Mouse (Mus musculus) hindbrain, postnatal 0 days (tissue): ENCODE measurements around the gene Lifr. TPM values are rescaled to one million over a fixed set of nuclear protein-coding genes. Genes with fewer than 3 reads are reported as not detected.

ENCODE experiments used
- ATAC-seq: fragments of 200-750 bp; cut with Nextera tagmentation; 2 replicates; pipeline ENCODE4 v1.8.0; 2017; ENCODE audit warnings: mild to moderate bottlenecking, moderate TSS enrichment, moderate library complexity
- DNase-seq: peaks from one replicate; pipeline ENCODE4 v3.0.0-alpha.2; 2015; ENCODE audit warnings: low spot score
- H3K27ac ChIP-seq: fragments of 300-500 bp; sonication (generic); 2 replicates; pipeline ENCODE4 v1.5.1; 2014; ENCODE audit warnings: mild to moderate bottlenecking
- H3K27me3 ChIP-seq: fragments of 300-500 bp; sonication (generic); 2 replicates; pipeline ENCODE4 v1.6.1; 2014; ENCODE audit warnings: low read length, mixed read lengths; ENCODE audit not compliant: insufficient read depth
- H3K36me3 ChIP-seq: fragments of 300-500 bp; sonication (generic); 2 replicates; pipeline ENCODE4 v1.6.1; 2014; ENCODE audit warnings: low read length, mixed read lengths; ENCODE audit not compliant: insufficient read depth
- H3K4me1 ChIP-seq: fragments of 300-500 bp; sonication (generic); 2 replicates; pipeline ENCODE4 v1.6.1; 2014; ENCODE audit warnings: antibody characterized with exemption, low read length, mixed read lengths; ENCODE audit not compliant: insufficient read depth
- H3K4me2 ChIP-seq: fragments of 300-500 bp; sonication (generic); 2 replicates; pipeline ENCODE4 v1.6.1; 2014; ENCODE audit warnings: low read depth, mild to moderate bottlenecking, low read length, moderate library complexity, mixed read lengths
- H3K4me3 ChIP-seq: fragments of 300-500 bp; sonication (generic); 2 replicates; pipeline ENCODE4 v1.5.1; 2014; ENCODE audit warnings: low read length
- H3K9ac ChIP-seq: fragments of 300-500 bp; sonication (generic); replicated peaks from 2 replicates; pipeline ENCODE4 v1.6.1; 2014; ENCODE audit warnings: mild to moderate bottlenecking, low read length, moderate library complexity, mixed read lengths
- H3K9me3 ChIP-seq: fragments of 300-500 bp; sonication (generic); 2 replicates; pipeline ENCODE4 v1.6.1; 2016; ENCODE audit warnings: low read length, mixed read lengths
- CTCF ChIP-seq: IDR thresholded peaks from 2 replicates; pipeline ENCODE4 v1.5.1; 2016; ENCODE audit warnings: antibody characterized with exemption, control low read depth, low read depth
- WGBS: fragments of 180-500 bp; shearing (Covaris S2); extraction: QIAGEN DNeasy Blood & Tissue Kit; methylation state at CpG from one replicate; pipeline ENCODE4 v1.1.7; 2014; 5-methylcytosine and 5-hydroxymethylcytosine counted together
- polyA plus RNA-seq: library from polyadenylated mRNA; unstranded; fragments of >200 nt; fragmentation: Nextera tagmentation; extraction: Ambion mirVana; gene quantifications from 2 replicates; pipeline ENCODE4 v1.2.1, GENCODE M21; 2015
- total RNA-seq: library from RNA; depleted of rRNA; stranded (reverse); fragments of >200 nt; gene quantifications from 2 replicates; pipeline ENCODE4 v1.2.3, GENCODE M21; 2014

The Lifr gene
- total and polyA plus RNA-seq, 2 experiments from 2014 or later = 19.6 to 38.4 TPM

DNA sequence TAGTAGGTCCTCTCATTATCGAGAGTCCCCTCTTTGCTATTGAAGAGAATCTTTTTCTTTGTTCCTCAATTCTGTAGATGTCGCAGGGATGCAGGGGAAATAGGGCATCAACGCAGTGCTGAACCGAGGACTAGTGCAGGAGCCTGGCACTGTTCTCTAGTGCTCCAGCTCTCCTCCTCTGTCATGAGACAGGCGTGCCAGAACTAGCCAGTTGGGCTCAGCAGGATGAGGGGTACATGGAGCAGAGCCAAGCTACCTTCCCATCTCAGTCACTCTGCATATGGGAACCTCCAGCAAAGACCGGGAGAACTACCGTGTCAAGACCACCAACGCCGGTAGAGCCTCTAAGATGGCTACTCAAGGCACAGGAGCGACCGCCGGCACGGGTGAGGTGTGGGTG, 114.5 kb downstream of the Lifr start:
- 61% methylated on average over 13 of the region's 13 CpGs for WGBS

DNA sequence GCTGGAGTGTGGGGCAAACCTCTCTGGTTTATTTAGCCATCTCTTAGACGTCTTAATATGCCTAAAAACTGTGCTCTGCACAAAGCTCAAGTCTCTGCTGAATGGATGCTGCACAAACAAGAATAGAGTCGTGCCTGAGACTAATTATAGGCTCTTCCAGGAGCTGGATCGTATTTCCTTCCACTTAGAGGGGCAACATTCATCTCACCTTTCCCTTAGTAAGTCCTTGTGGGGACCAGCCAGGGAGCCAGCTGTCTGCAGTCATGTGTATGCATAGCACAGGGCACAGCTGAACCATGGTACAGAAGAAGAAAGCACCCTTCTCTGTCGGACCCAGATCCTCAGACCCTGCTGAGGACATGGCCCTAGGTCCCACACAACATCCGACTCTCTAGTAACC, 115.7 kb downstream of the Lifr start:
- H3K4me2 ChIP-seq = no peak overlapping the region
- DNase-seq = no peak
- no peak overlapping the region for H3K9ac ChIP-seq
- ATAC-seq = no peak
- H3K4me3 ChIP-seq = no peak overlapping the region
- WGBS = 51% methylated on average over 5 of the region's 5 CpGs
- no peak overlapping the region for H3K27ac ChIP-seq
- no peaks in the 10 kb centered on the region for H3K27me3 ChIP-seq
- H3K9me3 ChIP-seq = no peaks in the 10 kb centered on the region
- no peaks in the 10 kb centered on the region for H3K36me3 ChIP-seq
- no peak for TF ChIP-seq CTCF
- H3K4me1 ChIP-seq = peaks cover 13% of the 10 kb centered on the region

More for the DNA sequence above, 114.5 kb downstream of the Lifr start:
- Histone ChIP-seq H3K9ac (no peak overlapping the region), H3K4me3 (no peak overlapping the region), H3K9me3 (no peaks in the 10 kb centered on the region), H3K27ac (no peak overlapping the region), H3K4me2 (no peak overlapping the region), H3K27me3 (no peaks in the 10 kb centered on the region), H3K4me1 (peaks cover 15% of the 10 kb centered on the region), H3K36me3 (no peaks in the 10 kb centered on the region)
- TF ChIP-seq CTCF = no peak
- DNase-seq (peak; percentile 66), ATAC-seq (peak; percentile 66; the same call in 1 of the 2 replicates)

DNA sequence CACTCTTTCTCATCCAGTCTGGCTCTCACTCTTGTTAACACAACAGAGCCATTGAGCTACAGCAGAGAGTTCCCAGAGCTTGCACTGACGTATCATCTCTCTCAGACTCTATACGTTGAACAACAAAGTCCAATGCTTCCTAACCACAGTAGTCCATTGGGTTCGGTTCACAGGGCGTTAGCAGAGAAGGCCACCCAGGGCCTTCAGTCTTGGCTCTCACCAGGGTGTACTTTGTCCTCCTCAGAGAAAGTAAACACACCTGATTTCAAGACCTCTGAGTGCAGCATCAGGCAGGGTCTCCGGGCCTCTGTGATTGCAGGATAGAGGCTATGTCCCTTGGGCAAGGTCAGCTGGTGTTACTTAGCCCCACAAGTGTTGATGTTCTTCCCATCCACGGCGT, 116.9 kb downstream of the Lifr start:
- H3K36me3 ChIP-seq = no peaks in the 10 kb centered on the region
- no peak overlapping the region for H3K4me2 ChIP-seq
- no peak overlapping the region for H3K9ac ChIP-seq
- no peaks in the 10 kb centered on the region for H3K27me3 ChIP-seq
- TF ChIP-seq CTCF = no peak
- no peak overlapping the region for H3K27ac ChIP-seq
- WGBS = 85% methylated on average over 7 of the region's 7 CpGs
- DNase-seq (no peak), ATAC-seq (no peak)
- H3K4me1 ChIP-seq = peaks cover 10% of the 10 kb centered on the region; the same call in 1 of the 2 replicates
- no peak overlapping the region for H3K4me3 ChIP-seq
- H3K9me3 ChIP-seq = no peaks in the 10 kb centered on the region

DNA sequence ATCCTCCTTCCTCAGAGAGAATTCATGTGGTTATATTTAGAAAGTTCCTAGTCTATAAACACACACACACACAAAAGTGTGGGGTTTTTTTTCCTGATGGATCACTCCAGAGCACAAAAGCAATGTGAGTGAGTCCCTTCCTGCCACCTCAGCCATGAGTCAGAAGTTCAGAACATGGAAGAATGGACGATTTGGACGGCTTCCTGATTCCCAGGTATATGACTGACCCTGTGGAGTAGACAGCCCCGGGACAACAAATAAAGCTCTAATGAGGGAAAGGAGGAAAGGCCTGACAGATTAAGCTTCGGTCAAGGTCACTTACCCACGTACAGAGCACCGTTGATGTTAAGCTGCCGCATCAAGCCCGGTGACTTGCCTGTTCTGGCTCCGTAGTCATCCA, 117.8 kb downstream of the Lifr start:
- H3K4me2 ChIP-seq = no peak overlapping the region
- H3K27ac ChIP-seq = no peak overlapping the region
- TF ChIP-seq CTCF = no peak
- DNase-seq = no peak
- no peak for ATAC-seq
- peaks cover 10% of the 10 kb centered on the region; the same call in 1 of the 2 replicates for H3K4me1 ChIP-seq
- H3K9me3 ChIP-seq = no peaks in the 10 kb centered on the region
- 66% methylated on average over 9 of the region's 9 CpGs for WGBS
- H3K27me3 ChIP-seq = no peaks in the 10 kb centered on the region
- H3K4me3 ChIP-seq = no peak overlapping the region
- H3K9ac ChIP-seq = no peak overlapping the region
- H3K36me3 ChIP-seq = no peaks in the 10 kb centered on the region

DNA sequence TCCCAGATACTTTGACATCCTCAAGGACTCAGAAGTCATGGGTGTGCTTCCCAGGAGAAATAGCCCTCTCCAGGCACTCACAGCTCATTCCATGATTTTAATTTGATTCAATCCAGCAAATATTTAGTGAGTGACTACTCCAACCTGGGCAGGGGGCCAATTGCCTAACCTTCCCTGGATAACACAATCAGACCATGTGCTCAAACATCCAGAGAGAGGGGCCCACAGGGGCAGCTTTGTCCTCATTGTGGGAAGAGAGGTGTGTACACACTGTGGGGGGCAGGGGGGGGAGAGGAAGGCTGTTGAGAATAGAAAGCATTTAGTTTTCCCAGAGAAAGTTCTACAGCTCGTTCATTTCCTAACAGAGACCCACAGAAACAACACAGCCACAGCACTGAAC, 123.3 kb downstream of the Lifr start:
- H3K9ac ChIP-seq = no peak overlapping the region
- DNase-seq (no peak), ATAC-seq (peak; percentile 55; the same call in 1 of the 2 replicates)
- no peaks in the 10 kb centered on the region for H3K9me3 ChIP-seq
- H3K36me3 ChIP-seq = no peaks in the 10 kb centered on the region
- no peak overlapping the region for H3K4me2 ChIP-seq
- 24% methylated on average over 1 of the region's 1 CpGs for WGBS
- H3K27me3 ChIP-seq = no peaks in the 10 kb centered on the region
- no peak for TF ChIP-seq CTCF
- H3K27ac ChIP-seq = no peak overlapping the region
- no peaks in the 10 kb centered on the region for H3K4me1 ChIP-seq
- H3K4me3 ChIP-seq = no peak overlapping the region

DNA sequence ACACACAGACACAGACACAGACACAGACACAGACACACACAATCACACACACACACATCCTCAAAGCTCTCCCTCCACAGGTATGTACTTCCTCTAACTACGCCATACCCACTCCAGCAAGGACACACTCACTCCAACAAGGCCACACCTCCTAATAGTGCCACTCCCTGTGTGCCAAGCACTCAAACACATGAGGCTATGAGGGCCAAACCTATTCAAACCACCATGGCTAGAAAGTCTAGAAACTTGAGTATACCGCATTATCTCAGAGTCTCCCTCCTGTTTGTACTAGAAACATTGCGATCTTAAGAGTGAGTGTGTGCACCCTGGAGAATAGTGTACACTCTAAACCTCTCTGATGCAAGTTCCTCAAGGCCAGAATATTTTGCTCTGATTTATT, 125.4 kb downstream of the Lifr start:
- Histone ChIP-seq H3K27me3 (no peaks in the 10 kb centered on the region), H3K36me3 (no peaks in the 10 kb centered on the region), H3K9ac (no peak overlapping the region), H3K27ac (no peak overlapping the region), H3K4me2 (no peak overlapping the region), H3K9me3 (no peaks in the 10 kb centered on the region), H3K4me1 (no peaks in the 10 kb centered on the region), H3K4me3 (no peak overlapping the region)
- TF ChIP-seq CTCF = no peak
- no peak for DNase-seq
- 96% methylated on average over 3 of the region's 3 CpGs for WGBS
- no peak for ATAC-seq

DNA sequence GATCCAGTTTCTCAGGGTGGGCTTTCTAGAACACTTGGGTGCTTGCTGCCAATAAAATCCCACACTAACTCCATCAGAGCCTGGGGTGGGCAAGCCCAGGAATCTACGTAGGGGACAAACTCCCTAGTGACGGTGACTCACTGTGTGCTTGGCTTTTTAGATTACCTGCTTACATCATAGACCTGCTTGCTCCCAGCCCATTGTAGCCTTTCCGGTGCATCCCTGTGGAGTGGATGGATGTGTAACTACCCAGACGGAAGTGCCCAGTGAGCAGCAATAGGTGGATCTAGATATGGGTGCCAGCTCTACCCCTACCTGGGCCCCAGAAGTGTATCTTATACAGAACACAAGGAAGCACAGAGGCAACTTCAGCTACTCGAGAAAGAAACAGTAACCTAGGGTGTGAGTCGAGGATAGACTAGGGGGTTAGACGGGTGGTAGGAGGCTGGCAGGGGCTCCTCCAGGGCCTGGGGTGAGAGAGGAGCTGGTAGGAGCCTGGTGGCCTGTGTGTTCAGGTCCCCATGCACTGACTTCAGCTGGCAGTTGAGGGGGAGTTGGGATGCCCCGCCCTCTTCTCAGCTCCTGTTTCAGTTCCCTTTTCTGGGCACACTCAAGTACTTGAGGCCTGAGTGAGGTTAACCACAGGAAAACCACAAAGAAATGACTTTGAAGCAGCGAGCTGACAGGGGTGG, 126.3 kb downstream of the Lifr start:
- no peak for ATAC-seq

More for the DNA sequence above, 126.3 kb downstream of the Lifr start:
- H3K27me3 ChIP-seq = no peaks in the 10 kb centered on the region
- H3K36me3 ChIP-seq = no peaks in the 10 kb centered on the region
- H3K9ac ChIP-seq = no peak overlapping the region
- H3K4me3 ChIP-seq = no peak overlapping the region
- no peak for DNase-seq
- H3K9me3 ChIP-seq = no peaks in the 10 kb centered on the region
- no peak for TF ChIP-seq CTCF
- H3K4me2 ChIP-seq = no peak overlapping the region
- WGBS = 87% methylated on average over 9 of the region's 9 CpGs
- H3K27ac ChIP-seq = no peak overlapping the region
- H3K4me1 ChIP-seq = no peaks in the 10 kb centered on the region
